In the genomic region with DNA sequence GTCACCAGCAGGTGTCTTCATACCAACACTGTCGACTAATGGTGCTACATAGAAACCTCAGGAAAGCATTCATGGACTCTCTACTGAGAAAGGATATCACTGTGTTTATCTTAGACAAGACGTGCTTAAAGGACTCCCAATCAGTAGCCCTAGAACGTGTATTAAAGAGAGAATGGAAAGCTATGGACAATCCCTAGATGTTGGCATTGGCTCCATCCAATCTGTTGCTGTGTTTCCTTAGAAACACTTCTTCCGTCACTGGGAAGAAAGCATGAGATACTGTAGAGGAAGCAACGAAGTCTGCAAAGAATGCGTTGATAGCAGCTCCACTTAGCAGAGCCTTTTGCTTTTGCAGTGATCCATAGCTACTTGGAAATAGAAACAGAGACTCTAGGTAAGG, we compare ENCODE assay signal across 28 mouse cellular contexts. TPM values are rescaled to one million over a fixed set of nuclear protein-coding genes. Genes with fewer than 3 reads are reported as not detected.
"Had no signal": no experiment of that assay in that cellular context is flagged by ENCODE, and none has a peak within 500 bp of the region (broad histone marks: within the 10 kb centered on the region; RNA-seq: fewer than 3 reads in every experiment).

No protein-coding gene starts in this region.

- DNase-seq: gastrocnemius, adult 2 months; gastrocnemius, postnatal 10 days; gastrocnemius, postnatal 25 days; heart, adult 18-20 months; heart, postnatal 4 days; kidney, adult 18-20 months; kidney, adult 8-10 months; kidney, postnatal 10 days; kidney, postnatal 25 days; kidney, postnatal 4 days; liver; liver, embryonic 13.5 days; liver, postnatal 0 days had no signal

- ATAC-seq: hindbrain, embryonic 16.5 days; inflammation-experienced regulatory T-cells, adult 6 months; intestine, embryonic 15.5 days; intestine, postnatal 0 days; liver, postnatal 0 days had no signal

- H3K9me3 ChIP-seq: heart, embryonic 13.5 days; hindbrain, embryonic 10.5 days; hindbrain, embryonic 12.5 days; intestine, embryonic 15.5 days; limb, embryonic 10.5 days; limb, embryonic 12.5 days; liver, embryonic 13.5 days; liver, embryonic 15.5 days had no signal

- H3K9ac ChIP-seq: heart, embryonic 13.5 days; hindbrain, embryonic 12.5 days; hindbrain, embryonic 14.5 days; intestine, embryonic 15.5 days; limb, embryonic 12.5 days; liver, embryonic 13.5 days; liver, embryonic 15.5 days; liver, postnatal 0 days had no signal

- H3K27me3 ChIP-seq: heart, embryonic 13.5 days; hindbrain, embryonic 12.5 days; intestine, embryonic 15.5 days; limb, embryonic 12.5 days; liver, embryonic 13.5 days; liver, embryonic 15.5 days had no signal

- H3K4me3 ChIP-seq: gastrocnemius, adult 2 months; heart, embryonic 13.5 days; hindbrain, embryonic 10.5 days; hindbrain, embryonic 12.5 days; intestine, embryonic 15.5 days; layer of hippocampus, adult 2 months; left cerebral cortex, adult 2 months; limb, embryonic 10.5 days; limb, embryonic 12.5 days; liver, embryonic 13.5 days; liver, embryonic 15.5 days had no signal

- H3K4me1 ChIP-seq: heart, embryonic 13.5 days; hindbrain, embryonic 10.5 days; hindbrain, embryonic 12.5 days; intestine, embryonic 15.5 days; limb, embryonic 10.5 days; limb, embryonic 12.5 days; liver, embryonic 13.5 days; liver, embryonic 15.5 days had no signal

- H3K27ac ChIP-seq: gastrocnemius, adult 2 months; heart, embryonic 13.5 days; hindbrain, embryonic 10.5 days; hindbrain, embryonic 12.5 days; hindbrain, embryonic 14.5 days; intestine, embryonic 15.5 days; layer of hippocampus, adult 2 months; left cerebral cortex, adult 2 months; limb, embryonic 10.5 days; limb, embryonic 12.5 days; liver, embryonic 13.5 days; liver, embryonic 15.5 days had no signal

- H3K4me2 ChIP-seq: heart, embryonic 13.5 days; hindbrain, embryonic 12.5 days; hindbrain, embryonic 14.5 days; intestine, embryonic 15.5 days; limb, embryonic 12.5 days; liver, embryonic 11.5 days; liver, embryonic 13.5 days; liver, embryonic 15.5 days had no signal

- H3K36me3 ChIP-seq: heart, embryonic 13.5 days; hindbrain, embryonic 10.5 days; hindbrain, embryonic 12.5 days; intestine, embryonic 15.5 days; limb, embryonic 10.5 days; limb, embryonic 12.5 days; liver, embryonic 13.5 days; liver, embryonic 15.5 days had no signal

RNA-seq across cellular contexts. Expression of a gene that starts 32.6 kb away (rescaled TPM):
- total RNA-seq: granulocyte monocyte progenitor cell, adult 5-6 weeks had no signal
